Mouse (Mus musculus) NIH3T3 (cell line): Measurements from ENCODE around the gene Itga10.
A peak's percentile ranks its signal among the peaks of the same experiment; 100 is the strongest.
"Not testable (repeated sequence)": the region's sequence is repeated elsewhere in the genome, so short reads cannot be mapped to it uniquely, and the experiment has no call there.

Experiments used
- DNase-seq: peaks from one replicate; pipeline ENCODE4 v3.0.0-alpha.2; 2012; ENCODE audit warnings: low read depth

The Itga10 gene

DNA sequence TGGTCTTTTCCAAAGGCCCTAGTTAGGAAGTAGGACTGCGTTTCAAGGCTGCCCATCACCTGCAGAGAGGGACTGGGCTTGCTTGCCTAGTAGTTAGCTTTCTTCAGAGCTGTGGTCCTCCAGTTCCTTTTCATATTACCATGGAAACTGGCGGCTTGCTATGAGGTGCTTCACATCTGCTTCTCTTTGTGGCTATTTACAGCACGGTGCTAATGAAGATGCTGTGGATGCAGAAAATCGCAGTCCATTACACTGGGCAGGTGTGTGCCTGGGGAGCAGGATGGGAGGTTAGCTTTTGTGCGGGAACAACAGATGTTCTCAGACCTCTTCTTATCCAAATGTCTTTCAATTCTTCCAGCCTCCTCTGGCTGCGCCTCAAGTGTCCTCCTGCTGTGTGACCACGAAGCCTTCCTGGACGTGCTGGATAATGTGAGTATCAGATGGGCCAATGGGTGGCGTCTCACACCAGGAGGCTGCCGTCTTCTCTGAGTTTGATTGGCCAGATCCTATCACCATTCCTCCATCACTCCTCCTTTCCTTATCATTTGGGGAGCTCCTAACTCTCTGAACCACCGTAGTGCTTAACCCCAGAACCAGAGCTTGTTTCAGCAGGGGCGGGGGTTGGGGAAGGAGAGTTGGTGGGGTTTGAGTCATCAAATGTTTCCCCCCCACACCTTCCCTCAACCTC lies 35.0 kb downstream of the Itga10 start:
- DNase-seq, result no peak

DNA sequence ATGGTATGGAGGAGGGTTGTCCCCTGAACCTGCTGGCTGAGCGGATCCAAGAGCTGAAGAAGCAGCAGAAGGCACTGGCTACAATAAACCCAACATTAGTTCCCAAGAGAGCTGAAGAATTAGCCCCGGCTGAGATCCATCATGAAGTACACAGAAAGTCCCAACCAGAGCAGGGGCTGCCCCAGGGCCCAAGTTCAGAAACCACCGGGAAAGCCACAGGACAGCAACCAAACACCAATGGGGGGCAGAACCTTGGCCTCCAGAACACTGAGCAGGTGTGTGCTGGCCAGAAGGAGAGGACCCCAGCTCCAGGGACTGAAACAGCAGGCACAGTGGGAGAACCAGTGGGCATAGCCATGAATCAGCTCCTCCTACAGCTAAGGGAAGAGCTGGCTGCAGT lies 38.1 kb downstream of the Itga10 start:
- DNase-seq, result no peak

DNA sequence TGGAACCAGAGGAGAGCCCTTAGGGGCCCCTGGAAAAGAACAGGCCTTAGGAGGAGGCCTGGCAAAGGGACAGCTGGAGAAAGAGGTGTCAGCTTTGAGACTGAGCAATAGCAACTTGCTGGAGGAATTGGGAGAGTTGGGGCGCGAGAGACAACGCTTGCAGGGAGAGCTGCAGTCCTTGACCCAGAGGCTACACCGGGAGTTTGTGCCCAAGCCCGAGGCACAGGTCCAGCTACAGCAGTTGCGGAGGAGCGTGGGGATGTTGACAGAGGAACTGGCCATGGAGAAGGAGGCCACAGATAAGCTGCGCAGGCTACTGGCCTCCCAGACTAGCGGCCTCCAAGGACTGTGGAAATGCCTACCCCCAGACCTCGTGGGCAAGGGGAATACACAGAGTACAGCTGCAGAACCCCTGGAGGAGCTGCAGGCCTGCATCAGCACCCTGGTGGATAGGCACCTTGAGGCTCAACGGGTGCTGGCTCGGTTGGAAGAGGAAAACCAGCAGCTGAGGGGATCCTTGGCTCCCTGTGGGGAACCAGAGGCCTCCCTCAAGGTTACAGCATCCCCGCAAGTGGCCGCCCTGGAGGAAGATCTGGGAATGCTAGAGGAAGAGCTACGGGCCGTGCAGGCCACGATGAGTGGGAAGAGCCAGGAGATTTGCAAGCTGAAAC lies 38.9 kb downstream of the Itga10 start:
- no peak for DNase-seq

DNA sequence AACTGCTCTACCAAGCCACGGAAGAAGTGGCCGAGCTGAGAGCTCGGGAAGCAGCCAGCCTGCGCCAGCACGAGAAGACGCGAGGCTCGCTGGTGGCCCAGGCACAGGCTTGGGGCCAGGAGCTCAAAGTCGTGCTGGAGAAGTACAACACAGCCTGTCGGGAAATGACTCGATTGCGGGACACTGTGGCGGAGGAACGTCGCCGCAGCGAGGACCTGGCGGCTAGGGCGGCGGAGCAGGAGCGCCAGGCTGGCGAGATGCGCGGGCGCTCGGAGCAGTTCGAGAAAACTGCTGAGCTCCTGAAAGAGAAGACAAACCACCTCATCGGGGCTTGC lies 39.4 kb downstream of the Itga10 start:
- no peak for DNase-seq

DNA sequence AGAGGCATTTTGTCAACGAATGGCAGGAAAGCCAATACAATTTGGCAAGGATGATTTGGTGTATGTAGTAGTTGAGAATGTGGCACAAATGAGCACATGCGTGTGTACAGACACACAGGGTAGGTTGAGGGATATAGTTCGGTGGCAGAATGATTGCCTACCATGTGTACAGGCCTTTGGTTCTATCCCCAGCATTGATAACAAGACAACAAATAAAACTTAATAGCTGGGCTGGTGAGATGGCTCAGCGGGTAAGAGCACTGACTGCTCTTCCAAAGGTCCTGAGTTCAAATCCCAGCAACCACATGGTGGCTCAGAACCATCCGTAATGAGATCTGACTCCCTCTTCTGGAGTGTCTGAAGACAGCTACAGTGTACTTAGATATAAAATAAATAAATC lies 40.7 kb downstream of the Itga10 start:
- DNase-seq, result not testable (repeated sequence)

DNA sequence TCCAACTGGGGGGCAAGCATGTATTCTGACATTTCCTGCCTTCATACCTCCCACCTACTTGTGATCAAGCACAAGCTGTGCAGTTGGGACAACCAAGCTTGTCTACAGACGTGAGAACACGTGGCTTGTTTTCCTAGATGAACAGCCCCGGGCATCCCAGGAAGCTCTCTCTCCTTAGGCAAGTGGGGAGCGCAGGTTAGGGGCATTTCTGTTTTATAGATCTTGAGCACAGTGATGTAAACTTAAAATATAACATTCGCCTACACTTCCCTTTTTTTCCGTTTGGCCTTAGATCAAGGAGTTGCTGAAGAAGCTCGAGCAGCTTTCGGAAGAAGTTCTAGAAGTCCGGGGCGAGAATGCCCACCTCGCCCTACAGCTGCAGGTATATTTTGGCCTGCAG lies 43.5 kb downstream of the Itga10 start:
- no peak for DNase-seq

DNA sequence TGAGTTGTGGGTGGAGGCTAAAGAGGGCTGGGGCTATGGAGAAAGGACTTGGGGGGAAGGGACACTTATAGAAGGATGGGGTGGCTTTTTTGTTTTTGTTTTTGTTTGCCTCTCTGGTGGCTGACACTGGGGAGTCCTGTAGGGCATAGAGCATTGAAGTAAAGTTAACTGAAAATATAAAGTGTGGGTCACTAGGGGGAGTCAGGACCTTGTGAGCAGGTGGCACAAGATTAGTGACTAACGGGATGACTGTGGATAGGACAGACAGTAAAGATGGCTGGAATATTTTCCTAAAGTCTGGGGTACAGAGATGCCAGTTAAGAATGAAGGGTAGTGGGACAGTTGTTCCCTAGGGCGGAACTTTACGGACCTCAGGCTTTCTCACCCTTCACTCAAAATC lies 44.9 kb downstream of the Itga10 start:
- DNase-seq, result no peak

DNA sequence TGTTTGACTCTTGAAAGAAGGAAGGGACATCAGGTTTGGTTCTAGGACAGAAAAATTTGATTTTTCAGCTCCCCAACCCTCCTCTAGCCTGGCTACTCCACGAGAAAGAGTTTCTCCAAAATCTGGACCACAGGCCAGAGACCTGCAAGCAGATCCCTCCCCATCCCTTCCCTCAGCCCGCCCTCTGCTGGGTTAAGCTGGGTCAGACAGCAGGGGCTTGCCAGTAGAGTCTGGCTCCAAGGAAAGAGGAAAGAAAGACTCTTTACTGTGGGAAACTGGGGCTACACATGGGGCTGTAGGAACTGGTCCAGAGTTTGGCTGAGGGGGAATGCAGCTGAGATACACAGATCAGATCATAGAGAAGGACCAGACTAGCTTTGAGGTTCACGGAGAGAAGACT lies 47.1 kb downstream of the Itga10 start:
- peak; percentile 74 for DNase-seq

DNA sequence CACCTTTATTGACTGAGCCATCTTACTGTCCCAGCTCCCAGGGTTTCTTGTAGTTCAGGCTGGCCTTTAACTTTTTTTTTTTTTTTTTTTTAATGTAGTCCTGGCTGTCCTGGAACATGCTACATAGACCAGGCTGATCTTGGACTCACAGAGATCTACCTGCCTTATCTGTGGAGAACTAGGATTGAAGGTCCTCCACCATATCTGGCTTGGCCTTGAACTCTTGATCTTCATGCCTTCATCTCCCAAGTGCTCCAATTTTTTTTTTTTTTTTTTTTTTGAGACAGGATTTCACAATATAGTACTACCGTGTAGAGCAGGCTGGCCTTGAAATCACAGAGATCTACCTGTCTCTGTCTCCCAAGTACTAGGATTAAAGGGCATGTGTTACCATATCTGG lies 48.2 kb downstream of the Itga10 start:
- no peak for DNase-seq

DNA sequence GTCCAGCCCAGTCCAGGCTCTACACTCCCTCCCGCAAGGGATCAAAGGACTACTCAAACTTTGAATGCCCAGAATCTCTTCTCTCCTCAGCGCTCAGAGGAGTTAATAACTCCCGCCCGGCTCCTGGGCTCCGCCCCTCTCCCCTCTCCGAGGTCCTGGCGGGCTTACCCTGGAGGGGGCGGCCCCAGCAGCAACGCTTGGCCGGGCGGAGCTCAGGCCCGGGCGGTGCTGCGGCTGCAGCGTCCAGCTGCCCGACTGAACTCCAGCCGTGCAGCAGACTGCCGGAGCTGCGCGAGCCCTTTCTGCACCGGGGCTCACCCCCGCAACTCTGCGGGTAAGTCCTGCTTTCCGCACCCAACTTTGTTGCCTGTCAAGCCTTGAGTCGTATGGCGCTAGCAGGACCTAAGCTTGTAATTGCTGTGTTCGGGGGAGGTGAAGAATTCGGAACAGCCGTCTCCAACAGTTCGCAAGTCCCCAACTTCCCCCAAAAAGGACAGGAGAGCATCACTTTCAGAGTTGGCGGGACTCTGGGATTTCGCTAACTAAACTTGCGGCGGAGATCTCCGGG lies 50.9 kb downstream of the Itga10 start, which contains the start of gene Pias3:
Pias3 (plus strand) TSS at position 187 of the 568 bp plus-strand sequence.
- DNase-seq, result peak; percentile 93

DNA sequence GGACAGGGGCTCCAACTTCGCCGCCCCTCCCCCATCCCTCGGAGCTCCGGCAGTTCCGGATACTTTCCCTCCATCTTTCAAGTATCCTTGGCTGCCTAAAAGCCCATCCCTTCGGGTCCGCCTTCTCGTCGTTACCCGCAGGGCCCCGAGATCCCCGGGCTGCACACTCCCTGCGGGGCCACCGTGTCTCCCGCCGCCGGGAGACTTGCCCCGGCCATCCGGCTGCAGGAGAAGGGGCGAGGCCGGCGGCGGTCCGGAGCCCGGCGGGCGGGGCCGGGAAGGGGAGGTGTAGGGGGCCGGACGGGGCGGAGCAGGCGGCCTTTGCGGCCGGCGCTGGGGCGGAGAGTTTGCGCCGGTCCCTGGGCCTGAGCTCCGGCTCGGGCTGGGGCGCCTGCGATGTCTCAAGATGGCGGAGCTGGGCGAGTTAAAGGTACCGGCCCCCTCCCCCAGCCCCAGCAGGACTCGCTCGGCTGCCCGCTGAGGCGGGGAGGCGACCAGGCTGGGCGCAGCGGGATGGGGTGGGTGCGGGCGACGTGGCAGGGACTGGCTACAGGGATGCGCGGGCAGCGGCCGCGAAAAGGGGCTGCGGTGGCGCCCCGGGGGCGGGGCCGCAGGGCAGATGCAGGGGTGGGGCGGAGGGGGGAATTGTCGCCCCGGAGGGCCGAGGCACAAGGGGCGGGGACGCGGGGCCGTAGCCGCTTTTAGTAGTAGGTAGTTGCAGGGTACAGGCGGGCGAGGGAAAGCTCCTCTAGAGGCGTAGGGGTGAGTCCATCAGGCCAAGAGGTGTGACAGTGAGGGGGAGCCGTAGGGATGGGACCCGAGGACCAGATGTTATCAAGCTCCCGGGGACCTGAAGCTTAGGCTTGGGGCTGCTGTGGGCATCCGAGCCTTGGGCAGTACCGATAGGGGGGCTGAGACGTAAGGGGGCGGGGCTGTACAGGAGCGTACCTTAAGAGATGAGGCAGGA lies 51.7 kb downstream of the Itga10 start:
- DNase-seq, result peak; percentile 95

DNA sequence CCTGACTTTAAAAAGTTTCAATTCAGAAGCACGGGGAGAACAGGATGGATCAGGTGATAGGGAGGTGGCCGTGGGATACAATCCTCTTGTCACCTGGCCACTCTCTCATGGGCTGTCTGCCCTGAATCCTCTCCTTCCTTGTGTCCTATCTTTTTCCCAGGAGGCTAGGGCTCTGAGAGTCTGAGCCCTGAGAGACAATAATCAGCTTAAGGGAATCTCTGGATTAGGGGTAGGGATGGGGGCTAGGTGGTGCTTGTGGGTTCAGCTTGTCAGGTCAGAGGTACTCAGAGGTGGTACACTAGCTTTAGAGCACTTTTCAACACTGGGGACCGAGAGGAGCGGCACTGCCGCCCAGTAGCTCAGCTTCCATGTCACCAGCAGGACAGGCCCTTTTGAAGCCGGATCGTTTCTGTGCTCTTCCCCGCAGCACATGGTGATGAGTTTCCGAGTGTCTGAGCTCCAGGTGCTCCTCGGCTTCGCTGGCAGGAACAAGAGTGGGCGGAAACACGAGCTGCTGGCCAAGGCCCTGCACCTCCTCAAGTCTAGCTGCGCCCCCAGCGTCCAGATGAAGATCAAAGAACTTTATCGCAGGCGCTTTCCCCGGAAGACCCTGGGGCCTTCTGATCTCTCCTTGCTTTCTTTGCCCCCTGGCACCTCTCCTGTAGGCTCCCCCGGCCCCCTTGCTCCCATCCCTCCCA lies 53.8 kb downstream of the Itga10 start:
- no peak for DNase-seq

DNA sequence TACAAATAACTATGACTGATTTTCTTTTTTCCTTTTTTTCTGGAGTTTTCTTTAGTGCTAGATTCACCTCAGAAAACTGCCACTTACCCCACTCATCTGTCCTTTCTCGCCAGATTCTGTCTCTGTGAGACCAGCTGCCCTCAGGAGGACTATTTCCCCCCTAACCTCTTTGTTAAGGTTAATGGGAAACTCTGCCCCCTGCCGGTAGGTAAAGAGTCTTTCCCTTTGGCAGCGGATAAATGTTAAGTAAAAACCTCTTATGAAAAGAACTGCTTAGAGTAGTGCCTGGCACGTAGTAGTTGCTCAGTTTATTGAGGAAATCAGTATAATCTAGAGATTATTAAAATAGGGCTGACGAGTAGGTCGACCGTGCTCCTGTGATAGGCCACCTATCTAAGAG lies 55.0 kb downstream of the Itga10 start:
- DNase-seq, result peak; percentile 73

DNA sequence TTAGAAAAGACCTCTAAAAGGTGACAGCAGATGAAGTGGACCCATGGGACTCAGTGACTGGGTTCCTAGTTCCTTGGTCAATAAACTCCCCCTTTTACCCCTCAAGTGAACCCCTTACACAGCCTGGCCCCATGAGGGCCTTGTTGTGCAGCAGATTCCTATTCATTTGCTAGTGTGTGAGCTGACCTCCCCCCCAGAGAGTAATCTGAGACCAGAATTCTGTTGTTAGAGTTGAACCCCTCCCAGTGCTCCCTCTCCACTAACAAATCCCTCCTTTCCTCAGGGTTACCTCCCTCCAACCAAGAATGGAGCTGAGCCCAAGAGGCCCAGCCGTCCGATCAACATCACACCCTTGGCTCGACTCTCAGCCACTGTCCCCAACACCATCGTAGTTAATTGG lies 55.6 kb downstream of the Itga10 start:
- DNase-seq, result no peak

DNA sequence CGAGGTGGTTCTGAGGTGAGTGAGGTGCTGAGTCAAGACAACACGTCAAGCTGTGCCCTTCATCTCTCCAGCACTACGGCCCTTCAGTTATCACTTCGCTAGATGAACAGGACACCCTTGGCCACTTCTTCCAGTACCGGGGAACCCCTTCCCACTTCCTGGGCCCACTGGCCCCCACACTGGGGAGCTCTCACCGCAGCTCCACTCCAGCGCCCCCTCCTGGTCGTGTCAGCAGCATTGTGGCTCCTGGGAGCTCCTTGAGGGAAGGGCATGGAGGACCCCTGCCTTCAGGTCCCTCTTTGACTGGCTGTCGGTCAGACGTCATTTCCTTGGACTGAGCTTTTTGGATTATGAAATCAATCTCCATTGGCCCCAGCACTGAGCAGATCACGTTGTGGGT lies 59.4 kb downstream of the Itga10 start:
- peak; percentile 46 for DNase-seq

DNA sequence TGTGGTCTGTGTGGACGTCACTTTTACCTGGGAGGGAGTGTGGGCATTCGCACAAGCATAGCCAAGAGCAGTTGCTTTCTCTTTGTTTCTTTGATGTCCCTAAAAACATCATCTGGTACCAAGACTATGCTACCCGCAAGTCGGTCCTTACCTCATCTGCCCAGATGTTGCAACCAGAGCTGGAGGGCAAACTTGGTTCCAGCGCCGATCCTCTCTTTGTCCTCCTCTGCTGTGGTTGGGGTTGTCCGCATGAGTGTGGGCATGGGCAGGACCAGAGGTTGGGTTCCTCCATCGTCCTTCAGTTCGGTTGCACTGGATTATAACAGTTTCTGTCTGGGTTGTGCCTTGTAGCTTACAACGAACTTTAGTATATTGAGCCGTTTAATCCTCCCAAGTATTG lies 60.8 kb downstream of the Itga10 start:
- no peak for DNase-seq

DNA sequence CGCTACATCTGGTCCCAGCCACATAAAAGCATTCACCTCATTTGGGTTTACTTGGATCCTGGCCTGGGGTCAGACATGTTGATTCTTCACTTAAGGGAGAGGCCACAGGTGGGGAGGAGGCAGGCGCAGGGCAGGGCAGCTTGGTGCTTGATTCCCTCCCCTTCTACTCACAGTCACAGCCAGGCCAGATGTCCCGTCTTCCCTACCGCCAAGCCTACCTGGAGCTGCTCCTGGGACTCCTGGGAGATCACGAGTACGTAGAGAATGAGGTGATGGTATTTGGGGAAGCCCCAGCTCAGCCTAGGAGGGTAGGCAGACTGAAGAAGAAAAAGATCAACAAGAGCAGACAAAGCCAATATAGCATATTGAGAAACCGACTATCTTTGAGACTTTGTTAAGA lies 61.6 kb downstream of the Itga10 start:
- no peak for DNase-seq

DNA sequence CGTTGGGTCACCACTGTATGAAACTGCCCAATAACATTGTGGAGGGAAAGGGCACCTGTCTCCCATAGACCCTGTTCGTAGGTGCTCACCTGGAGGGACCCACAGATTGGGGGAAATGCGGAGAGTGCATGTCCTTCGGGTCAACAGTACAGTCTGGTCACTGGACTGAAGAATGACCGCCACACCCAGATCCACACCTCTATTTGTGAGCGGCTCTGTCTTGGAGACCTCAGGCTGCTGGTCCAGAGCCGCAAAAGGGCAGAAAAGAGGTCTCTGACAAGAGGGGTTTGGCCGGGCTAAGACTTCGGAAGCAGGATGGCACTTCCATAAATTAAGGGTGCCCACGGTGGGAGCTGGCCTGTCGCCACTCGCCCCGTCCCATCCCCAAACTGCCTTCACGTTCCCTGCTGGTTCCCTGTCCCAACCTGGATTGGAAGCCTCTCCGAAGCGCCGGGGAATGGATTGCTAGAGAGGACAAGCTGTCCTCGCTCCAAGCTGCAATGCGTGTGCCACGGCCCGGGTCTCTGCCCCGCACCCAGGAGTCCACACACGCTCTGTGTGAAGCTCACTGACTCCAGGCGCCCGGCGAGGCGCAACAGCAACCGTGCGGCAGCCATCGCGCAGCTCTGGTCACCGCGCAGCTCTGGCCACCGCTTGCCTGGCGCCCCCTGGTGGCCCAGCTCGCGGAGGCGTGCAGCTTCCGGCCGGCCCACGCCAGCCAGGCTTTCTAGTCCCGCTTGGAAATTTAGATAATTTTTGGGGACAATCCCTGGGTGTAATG lies 62.7 kb downstream of the Itga10 start, which contains the start of gene Nudt17:
Nudt17 (minus strand) TSS at position 660 of the 781 bp plus-strand sequence.
- peak; percentile 87 for DNase-seq

DNA sequence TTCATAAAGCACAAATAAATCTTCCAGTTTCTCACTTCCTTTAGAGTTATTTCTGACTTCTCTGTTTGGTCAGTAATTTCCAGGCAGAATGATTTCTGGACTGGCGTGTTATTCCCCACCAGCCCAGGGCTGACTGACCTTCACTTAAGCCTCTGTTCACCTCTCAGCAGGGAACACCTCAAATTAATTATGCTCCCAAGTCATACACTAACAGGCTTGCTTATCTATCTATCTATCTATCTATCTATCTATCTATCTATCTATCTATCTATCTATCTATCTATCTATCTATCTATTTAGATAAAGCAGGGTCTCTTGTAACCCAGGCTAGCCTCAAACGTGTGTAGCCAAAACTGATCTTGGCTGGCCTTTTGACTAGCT lies 63.3 kb downstream of the Itga10 start:
- no peak for DNase-seq
